Mouse (Mus musculus): ENCODE results near the gene Cideb.

Gene Cideb

GRCm38 (mm10) chr14:55758363-55758784 is at the start of gene Cideb:
Gene Cideb (minus strand): TSS chr14:55758458.
- no peak for DNase-seq (ENCODE audit: low spot score in 2 of 2)

DNA sequence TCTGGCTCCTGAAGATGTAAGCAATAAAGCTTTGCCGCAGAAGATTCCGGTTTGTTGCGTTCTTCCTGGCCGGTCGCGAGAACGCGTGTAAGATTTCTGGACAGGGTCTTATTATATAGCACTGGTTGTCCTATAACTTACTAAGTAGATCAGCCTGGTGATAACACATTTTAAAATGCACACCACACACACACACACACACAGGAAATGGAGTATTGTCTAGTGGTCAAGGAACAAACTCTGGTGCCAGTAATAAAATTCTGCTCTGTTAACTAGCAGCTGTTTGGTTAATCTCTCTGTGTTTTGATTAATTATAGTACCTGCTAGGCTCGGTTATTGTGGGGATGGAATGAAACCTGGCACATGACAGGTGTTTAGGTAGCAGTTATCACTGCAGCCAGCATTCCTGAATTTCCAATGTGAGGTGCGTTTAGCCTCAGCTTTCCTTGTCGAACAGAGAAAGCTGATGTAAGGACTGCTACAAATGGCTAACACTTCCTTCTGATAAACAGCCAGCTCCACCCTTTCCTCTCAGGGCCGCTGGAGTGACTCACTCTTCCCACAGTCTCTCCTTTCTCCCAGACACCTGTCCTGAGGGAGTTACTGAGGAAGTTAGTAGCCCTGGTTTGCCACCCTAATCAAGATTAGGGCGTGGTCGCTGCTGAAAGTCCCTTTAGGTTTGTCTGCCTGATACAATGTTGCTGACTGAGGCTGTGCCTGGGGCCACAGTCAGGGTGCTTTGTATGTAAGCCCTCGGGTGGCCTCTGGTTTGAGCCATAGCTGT is 37.3 kb upstream of the Cideb start:
- no peak for DNase-seq (ENCODE audit: low spot score in 2 of 2)

- no peak for DNase-seq (ENCODE audit: low spot score in 2 of 2)
These were observed 35.7 kb upstream of the Cideb start for GRCm38 (mm10) chr14:55793946-55794345.

DNA sequence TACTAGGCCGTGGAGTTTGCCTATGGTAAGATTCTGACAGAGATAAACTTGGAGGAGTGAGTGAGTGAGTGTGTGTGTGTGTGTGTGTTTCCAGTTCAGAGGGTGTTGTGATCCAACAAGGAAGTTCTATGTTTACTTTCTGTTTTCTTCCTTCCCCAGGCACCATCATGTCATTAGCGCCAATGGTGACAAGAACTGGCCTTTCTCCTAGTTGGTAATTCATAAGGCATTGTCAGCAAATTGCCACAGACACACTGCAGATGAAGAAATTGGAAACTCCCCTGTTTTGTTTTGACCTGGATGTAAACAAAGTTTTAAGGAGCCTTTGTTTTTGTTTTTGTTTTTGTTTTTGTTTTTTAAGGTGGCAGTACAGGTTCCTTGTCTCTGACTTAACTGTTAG is 35.2 kb upstream of the Cideb start:
- no peak for DNase-seq (ENCODE audit: low spot score in 2 of 2)

DNA sequence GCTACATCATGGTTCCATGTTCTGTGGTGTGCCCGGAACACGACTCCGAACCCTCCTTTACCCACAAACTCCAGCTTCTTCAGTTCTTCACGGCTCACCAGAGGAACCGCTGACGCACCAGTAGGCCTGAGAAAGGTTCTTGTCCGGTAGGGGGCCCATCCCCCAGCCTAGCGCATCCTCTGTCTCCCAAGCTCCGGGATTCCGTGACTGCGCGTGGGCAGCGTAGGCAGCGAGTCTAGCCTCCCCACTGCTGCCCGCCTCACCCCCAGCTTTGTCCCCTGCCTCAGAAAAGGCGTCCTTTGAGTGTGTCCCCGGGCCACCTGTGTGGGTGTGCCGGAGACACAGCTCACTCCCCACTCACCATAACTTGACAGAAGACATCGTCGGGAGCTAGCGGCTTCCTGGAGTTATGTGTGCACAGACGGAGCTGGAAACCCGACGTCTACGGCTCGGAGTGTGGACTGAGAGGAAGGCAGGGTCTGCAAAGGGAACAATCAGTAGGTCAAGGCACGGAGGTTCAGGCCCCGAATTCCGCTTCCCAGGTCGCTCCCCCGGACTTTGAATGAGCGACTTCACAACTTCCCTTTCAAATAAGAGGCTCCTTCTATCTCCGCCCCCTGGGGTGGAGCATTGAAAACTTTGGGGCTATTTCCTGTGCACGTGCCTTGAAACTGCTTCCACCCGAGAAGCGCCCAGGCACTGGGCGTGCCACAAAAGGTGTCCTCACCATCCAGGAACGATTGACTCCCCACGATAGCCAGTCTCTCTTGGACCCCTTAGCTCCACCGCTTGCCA is 30.2 kb upstream of the Cideb start, which contains the start of gene Ripk3:
Gene Ripk3, minus strand, starts transcription at position 610 of the 795 bp plus-strand sequence.
- no peak for DNase-seq (ENCODE audit: low spot score in 2 of 2)

GRCm38 (mm10) chr14:55787731-55788130 is 29.5 kb upstream of the Cideb start:
- no peak for DNase-seq (ENCODE audit: low spot score in 2 of 2)

DNA sequence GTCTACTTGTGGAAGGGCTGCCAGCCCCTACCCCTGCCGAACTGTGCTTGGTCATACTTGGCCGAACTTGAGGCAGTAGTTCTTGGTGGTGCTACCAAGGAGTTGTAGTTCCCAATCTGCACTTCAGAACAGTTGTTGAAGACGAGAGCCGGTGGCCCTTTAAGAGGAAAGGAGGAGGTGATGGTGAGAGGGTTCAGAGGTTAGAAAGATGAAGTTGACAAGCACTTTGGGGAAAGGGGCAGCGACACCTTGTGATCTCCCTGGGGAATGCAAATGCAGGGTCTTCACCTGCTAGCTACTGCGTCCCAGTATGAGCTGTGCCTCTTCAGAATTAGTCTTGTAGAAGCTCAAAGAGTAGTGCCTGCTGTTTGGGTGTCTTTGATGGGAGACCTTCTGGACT is 26.9 kb upstream of the Cideb start:
- DNase-seq (ENCODE audit: low spot score in 2 of 2), result no peak

DNA sequence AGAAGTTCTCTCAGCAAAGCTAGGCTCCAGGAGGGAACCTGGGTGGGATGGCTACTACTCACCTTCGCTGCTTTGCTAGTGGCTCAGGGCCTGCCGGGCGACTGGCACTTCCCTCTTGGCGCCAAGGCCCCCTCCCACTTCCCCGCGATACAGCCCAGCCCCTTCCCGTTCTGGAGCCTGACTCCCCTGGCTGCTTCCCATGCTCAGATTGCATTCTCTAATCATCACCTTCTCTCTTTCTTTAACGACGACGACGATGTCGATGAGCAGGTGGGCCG is 25.6 kb upstream of the Cideb start, which contains the start of gene Adcy4:
Gene Adcy4, minus strand, starts transcription at position 138 of the 278 bp plus-strand sequence.
- no peak for DNase-seq (ENCODE audit: low spot score in 2 of 2)

GRCm38 (mm10) chr14:55783171-55783957 is 25.1 kb upstream of the Cideb start:
- no peak for DNase-seq (ENCODE audit: low spot score in 2 of 2)

GRCm38 (mm10) chr14:55782361-55782960 is 24.2 kb upstream of the Cideb start:
- DNase-seq (ENCODE audit: low spot score in 2 of 2), result no peak

DNA sequence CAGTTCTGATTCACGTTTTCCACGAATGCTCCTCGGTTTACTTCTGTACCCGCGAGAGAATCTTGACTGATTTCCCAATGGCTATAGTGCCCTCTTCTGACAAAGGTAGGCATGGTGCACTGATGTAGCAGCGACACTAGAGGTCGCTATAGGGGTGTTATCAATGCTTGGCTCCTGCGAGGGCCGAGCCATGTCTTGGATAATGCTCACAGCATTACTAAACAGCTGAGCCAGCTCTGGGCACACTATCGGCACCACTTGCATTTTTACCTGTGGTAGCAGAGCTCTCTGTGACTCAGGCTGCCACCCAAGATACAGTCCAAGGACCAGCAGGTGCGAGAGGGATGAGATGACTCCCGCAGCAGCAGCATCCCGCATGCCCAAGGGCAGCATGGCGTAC is 23.1 kb upstream of the Cideb start:
- no peak for DNase-seq (ENCODE audit: low spot score in 2 of 2)

DNA sequence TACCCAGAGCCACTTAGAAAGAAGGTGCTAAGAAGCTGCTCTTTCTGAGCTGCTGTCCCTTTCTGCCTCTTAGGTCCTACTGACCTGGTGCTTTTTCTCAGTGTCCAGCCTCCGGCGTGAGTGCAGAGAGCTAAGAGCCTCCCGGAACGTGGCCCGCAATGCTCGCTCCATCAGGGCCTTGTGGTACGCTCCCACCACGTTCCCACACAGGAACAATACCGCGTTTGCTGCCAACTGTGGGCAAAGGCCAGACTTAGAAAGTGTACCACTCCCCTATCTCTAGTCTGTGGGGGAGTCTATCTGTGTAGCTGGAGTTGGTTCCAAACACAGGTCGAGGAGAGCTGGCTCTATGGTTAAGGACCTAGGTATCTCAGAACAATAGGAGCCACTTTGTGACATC is 22.5 kb upstream of the Cideb start:
- DNase-seq (ENCODE audit: low spot score in 2 of 2), result no peak

- peak in 1 of 2 experiments; percentile 3 for DNase-seq (ENCODE audit: low spot score in 2 of 2)
These were observed 21.4 kb upstream of the Cideb start for GRCm38 (mm10) chr14:55779656-55780055.

DNA sequence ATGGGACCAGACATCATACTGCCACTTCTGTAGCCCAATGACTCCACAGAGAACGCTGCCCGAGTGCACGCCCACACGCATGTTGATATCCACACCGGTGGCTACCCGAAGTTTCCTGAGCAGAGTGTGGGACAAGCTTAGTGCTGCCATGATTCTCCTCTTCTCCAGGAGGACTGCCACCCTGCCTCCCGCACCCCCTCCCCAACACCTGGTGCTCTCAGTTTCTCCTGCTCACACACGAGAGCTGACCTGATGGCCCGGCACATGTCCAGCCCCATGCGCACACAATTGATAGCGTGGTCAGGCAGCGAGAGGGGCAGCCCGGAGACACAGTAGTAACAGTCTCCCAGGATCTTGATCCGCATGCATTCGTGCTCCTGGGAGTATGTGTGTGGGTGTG is 20.4 kb upstream of the Cideb start:
- DNase-seq (ENCODE audit: low spot score in 2 of 2), result peak in 1 of 2 experiments; percentile 3

- no peak for DNase-seq (ENCODE audit: low spot score in 2 of 2)
These were observed 19.5 kb upstream of the Cideb start for GRCm38 (mm10) chr14:55777806-55778205.

DNA sequence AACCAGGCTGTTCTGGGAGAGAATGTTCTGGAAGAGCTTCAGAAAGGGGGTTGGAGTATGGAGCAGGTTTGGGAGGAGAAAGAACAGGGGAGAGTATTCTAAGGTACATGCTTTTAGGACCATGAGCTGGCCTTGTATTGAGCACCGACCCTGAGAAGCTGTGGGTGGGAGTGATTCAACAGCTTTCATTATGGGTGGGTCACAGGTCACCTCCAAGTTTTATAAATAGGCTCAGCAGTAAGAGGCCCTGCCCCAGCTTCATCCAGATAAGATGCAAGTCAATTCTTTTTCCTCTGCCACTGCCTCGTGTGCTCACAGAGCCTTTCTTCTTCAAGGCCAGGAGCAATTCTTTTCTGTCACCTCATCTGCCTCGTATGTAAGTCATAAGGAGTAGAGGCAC is 18.9 kb upstream of the Cideb start:
- no peak for DNase-seq (ENCODE audit: low spot score in 2 of 2)

DNA sequence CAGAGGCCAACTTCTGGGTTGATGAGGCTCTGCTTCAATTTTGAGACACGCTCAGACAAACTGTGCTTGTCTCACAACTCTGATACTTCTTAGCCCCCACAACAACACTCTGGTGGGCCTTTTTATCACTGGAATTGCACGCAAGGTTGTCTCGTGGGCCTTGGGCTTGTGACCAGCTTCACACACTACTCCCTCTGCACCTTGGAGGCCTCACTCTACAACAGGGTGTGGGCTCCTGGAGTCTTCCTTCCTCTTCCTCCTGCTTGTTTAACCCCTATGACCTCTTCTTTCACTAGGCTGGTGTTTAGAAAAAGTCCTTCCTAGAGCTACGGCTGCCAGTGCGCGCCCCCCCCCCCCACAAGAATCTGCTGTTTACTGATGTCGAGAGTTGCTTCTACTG is 18.5 kb upstream of the Cideb start:
- DNase-seq (ENCODE audit: low spot score in 2 of 2), result no peak

GRCm38 (mm10) chr14:55769087-55769703 is 10.9 kb upstream of the Cideb start:
- no peak for DNase-seq (ENCODE audit: low spot score in 2 of 2)

DNA sequence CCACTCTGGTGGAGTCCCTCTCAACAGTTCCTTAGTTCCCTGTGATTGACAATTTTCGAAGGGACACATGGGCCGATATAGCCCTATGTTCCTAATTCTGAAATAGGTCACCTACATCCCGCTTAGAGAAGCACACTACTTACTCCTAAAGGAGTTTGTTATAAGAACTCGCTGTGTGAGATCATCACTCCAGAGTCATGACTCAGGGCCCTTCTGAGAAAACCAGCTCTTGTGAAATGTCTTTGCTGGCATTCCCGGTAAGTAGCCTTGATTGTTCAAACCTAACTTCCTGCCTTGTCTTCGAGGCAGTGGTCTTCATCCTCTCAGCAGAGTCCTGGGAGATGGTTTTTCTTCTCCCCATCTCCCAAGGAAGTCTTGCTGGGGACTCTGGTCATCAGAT is 10.3 kb upstream of the Cideb start:
- no peak for DNase-seq (ENCODE audit: low spot score in 2 of 2)

- DNase-seq (ENCODE audit: low spot score in 2 of 2), result no peak
These were observed 9.5 kb upstream of the Cideb start for GRCm38 (mm10) chr14:55767519-55768414.
